Mouse (Mus musculus) gastrocnemius, postnatal 25 days (tissue): ENCODE measurements around the gene Gm28048. TPM values are rescaled to one million over a fixed set of nuclear protein-coding genes. Genes with fewer than 3 reads are reported as not detected.

ENCODE experiments used
- DNase-seq: peaks from one replicate; pipeline ENCODE4 v3.0.0; 2022
- total RNA-seq, 2 experiments: library from RNA; stranded (reverse); gene quantifications; 1 replicate in 1 of 2; 2 replicates in 1 of 2; pipeline ENCODE4 v1.2.3; 2021

The Gm28048 gene
- total RNA-seq, 2 experiments from 2014 or later: 1.8 to 1.9 TPM

- no peak for DNase-seq
These were observed 7.9 kb upstream of the Gm28048 start for GRCm38 (mm10) chr11:22989786-22990185.

GRCm38 (mm10) chr11:22987357-22987756, 5.5 kb upstream of the Gm28048 start:
- no peak for DNase-seq

GRCm38 (mm10) chr11:22985510-22985909, 3.6 kb upstream of the Gm28048 start:
- no peak for DNase-seq

GRCm38 (mm10) chr11:22982846-22983245, 956 bp upstream of the Gm28048 start:
- no peak for DNase-seq

GRCm38 (mm10) chr11:22981543-22981950, 343 bp downstream of the Gm28048 start:
- DNase-seq: no peak

- DNase-seq: no peak
These were observed 849 bp downstream of the Gm28048 start for GRCm38 (mm10) chr11:22981041-22981440.

- DNase-seq: no peak
These were observed 2.7 kb downstream of the Gm28048 start for GRCm38 (mm10) chr11:22979221-22979620.

GRCm38 (mm10) chr11:22978711-22979110, 3.2 kb downstream of the Gm28048 start:
- no peak for DNase-seq

GRCm38 (mm10) chr11:22978215-22978614, 3.7 kb downstream of the Gm28048 start:
- no peak for DNase-seq

GRCm38 (mm10) chr11:22973599-22973998, 8.3 kb downstream of the Gm28048 start:
- DNase-seq: no peak

- peak; percentile 73 for DNase-seq
These were observed 9.0 kb downstream of the Gm28048 start for GRCm38 (mm10) chr11:22972746-22973526.

- peak; percentile 47 for DNase-seq
These were observed 9.8 kb downstream of the Gm28048 start, which contains the start of gene Zrsr1 for GRCm38 (mm10) chr11:22971835-22972709. Gene Zrsr1 (plus strand): TSS chr11:22972005.

- no peak for DNase-seq
These were observed 11.3 kb downstream of the Gm28048 start for GRCm38 (mm10) chr11:22970546-22970945.

- no peak for DNase-seq
These were observed 12.4 kb downstream of the Gm28048 start for GRCm38 (mm10) chr11:22969486-22969885.

- no peak for DNase-seq
These were observed 16.4 kb downstream of the Gm28048 start for GRCm38 (mm10) chr11:22965503-22965902.

- no peak for DNase-seq
These were observed 17.5 kb downstream of the Gm28048 start for GRCm38 (mm10) chr11:22964401-22964800.

GRCm38 (mm10) chr11:22962101-22962500, 19.8 kb downstream of the Gm28048 start:
- no peak for DNase-seq

GRCm38 (mm10) chr11:22957791-22958374, 24.0 kb downstream of the Gm28048 start:
- DNase-seq: no peak

GRCm38 (mm10) chr11:22956830-22957229, 25.1 kb downstream of the Gm28048 start:
- DNase-seq: peak; percentile 56

GRCm38 (mm10) chr11:22956346-22956745, 25.5 kb downstream of the Gm28048 start:
- DNase-seq: no peak

GRCm38 (mm10) chr11:22952668-22953067, 29.2 kb downstream of the Gm28048 start:
- DNase-seq: no peak

- DNase-seq: no peak
These were observed 31.8 kb downstream of the Gm28048 start for GRCm38 (mm10) chr11:22950131-22950530.

GRCm38 (mm10) chr11:22949101-22949500, 32.8 kb downstream of the Gm28048 start:
- no peak for DNase-seq
